Mouse (Mus musculus): Measurements from ENCODE around the gene Poc1b. TPM values are rescaled to one million over a fixed set of nuclear protein-coding genes. Genes with fewer than 3 reads are reported as not detected.

The Poc1b gene
- 25.9 TPM for total RNA-seq (2023)

GRCm38 (mm10) chr10:99106703-99107631 is at the start of gene Poc1b:
Gene Poc1b (plus strand): TSS chr10:99107036.

DNA sequence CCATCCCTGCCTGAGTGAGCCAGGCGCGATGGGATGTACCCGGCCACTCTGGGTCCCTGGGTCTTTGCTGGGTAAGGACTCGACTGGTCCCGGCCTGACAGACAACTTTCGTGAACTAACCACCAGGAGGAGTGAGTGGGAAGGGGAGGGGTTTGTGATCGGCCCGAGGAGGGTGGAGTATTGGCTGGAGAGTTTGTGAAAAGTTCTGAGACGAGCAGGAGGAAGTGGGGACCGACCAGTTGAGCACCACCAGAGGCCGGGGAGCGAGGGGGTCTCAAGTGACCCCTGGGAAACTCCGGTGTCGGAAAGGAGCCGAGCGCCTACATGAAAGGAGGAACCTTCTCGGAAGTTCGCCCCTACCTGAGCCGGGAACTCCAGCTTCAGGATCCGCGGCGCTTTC is 1.1 kb downstream of the Poc1b start, which contains the start of gene Galnt4:
Gene Galnt4 (plus strand): TSS at position 196 of the 400 bp plus-strand sequence.

DNA sequence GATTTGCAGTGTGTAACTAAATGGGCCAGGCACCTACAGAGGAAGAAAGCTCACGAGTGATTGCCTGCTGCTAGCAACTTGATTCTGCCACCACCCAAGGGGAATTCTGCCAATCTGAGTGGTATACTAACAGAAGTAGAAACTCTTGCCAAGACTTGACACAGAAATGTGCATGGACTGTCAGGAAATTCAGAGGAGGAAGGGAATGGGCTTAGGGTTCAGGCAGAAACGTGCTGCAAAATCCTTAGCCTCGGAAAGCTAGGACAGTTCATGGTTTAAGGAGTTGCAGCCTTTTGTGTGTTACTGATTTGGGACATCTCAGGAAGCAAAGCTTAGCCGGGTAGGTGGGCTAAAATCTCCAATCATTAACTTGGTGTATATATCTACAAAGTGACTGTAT is 19.4 kb downstream of the Poc1b start, which contains the start of gene Phxr2:
Gene Phxr2 (minus strand): TSS at position 101 of the 400 bp plus-strand sequence.

Other genes with a start within 250 kb of the Poc1b start
- gene Atp2b1, start 192.6 kb upstream of the Poc1b start, total RNA-seq (2023), result 124 TPM
- gene Galnt4, start 1.1 kb downstream of the Poc1b start, total RNA-seq (2023), result 18.4 TPM
- gene Phxr2, start 19.3 kb downstream of the Poc1b start, total RNA-seq (2023), result 0.46 TPM
- gene Dusp6, start 156.2 kb downstream of the Poc1b start, total RNA-seq (2023), result 69.7 TPM